Mouse (Mus musculus): ENCODE measurements around the gene St8sia1.

DNA sequence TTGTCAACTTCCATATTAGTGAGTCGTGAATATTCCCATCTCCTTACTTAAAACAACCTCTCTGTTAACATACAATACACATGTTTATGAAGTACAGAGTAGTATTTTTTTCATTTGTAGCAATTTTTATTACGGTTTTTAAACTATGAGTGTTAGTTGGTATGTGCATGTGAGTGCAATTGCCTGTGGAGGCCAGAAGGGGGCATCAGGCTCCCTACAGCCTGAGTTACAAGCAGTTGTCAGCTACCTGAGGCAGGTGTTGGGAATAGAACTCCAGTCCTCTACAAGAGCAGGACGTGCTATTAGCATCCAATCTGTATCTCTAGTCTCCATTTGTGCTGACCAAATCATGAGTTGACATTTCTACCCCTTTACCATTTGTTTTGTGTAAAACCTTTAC lies 19.8 kb downstream of the St8sia1 start:
- TF ChIP-seq CTCF (IDR thresholded peaks at IDR 0.05; ENCODE audit: control insufficient read depth, insufficient read depth, insufficient replicate concordance, low read depth, low read length) (peak; percentile 37; the same call in 1 of the 2 replicates), POLR2A (IDR thresholded peaks at IDR 0.05; ENCODE audit: control insufficient read depth, low read depth, low read length) (no peak)
